Mouse (Mus musculus) thymus, adult 2 months (tissue): Measurements from ENCODE around the gene Lrrc1.

Experiments
- CTCF ChIP-seq: fragments of 200-500 bp; IDR thresholded peaks from 2 replicates; pipeline ENCODE4 v1.5.1; 2012; ENCODE audit warnings: mild to moderate bottlenecking, control low read depth, low read length, moderate library complexity, borderline replicate concordance; ENCODE audit not compliant: control insufficient read depth, poor library complexity, insufficient read depth; ENCODE audit errors: extremely low read depth
- POLR2A ChIP-seq: fragments of 200-500 bp; IDR thresholded peaks from 2 replicates; pipeline ENCODE4 v1.6.1; 2012; ENCODE audit warnings: mild to moderate bottlenecking, low read length, control low read depth, moderate library complexity; ENCODE audit not compliant: control insufficient read depth, poor library complexity, insufficient read depth; ENCODE audit errors: extremely low read depth

- TF ChIP-seq POLR2A: no peak
- TF ChIP-seq CTCF: no peak
Measured at GRCm38 (mm10) chr9:77384651-77385050, 160.0 kb downstream of the Lrrc1 start.
